Mouse (Mus musculus) intestine, embryonic 14.5 days (tissue): ENCODE measurements around the gene Msh4. TPM values are rescaled to one million over a fixed set of nuclear protein-coding genes. Genes with fewer than 3 reads are reported as not detected.

Experiments used
- ATAC-seq: fragments of 200-750 bp; cut with Nextera tagmentation; replicated peaks from 2 replicates; pipeline ENCODE4 v1.8.0; 2017; ENCODE audit warnings: low read depth, moderate number of reproducible peaks, moderate TSS enrichment, moderate library complexity; ENCODE audit not compliant: low FRiP score, low TSS enrichment
- DNase-seq: peaks from one replicate; pipeline ENCODE4 v3.0.0-alpha.2; 2018; ENCODE audit warnings: low spot score
- H3K27ac ChIP-seq: fragments of 300-500 bp; sonication (generic); 2 replicates; pipeline ENCODE4 v1.5.1; 2014; ENCODE audit warnings: low read depth, mild to moderate bottlenecking, control low read depth
- H3K27me3 ChIP-seq: fragments of 300-500 bp; sonication (generic); replicated peaks from 2 replicates; pipeline ENCODE4 v1.6.1; 2014; ENCODE audit warnings: low read length, control low read depth; ENCODE audit not compliant: control insufficient read depth, insufficient read depth
- H3K36me3 ChIP-seq: fragments of 300-500 bp; sonication (generic); 2 replicates; pipeline ENCODE4 v1.6.1; 2014; ENCODE audit warnings: low read length, control low read depth; ENCODE audit not compliant: control insufficient read depth, insufficient read depth
- H3K4me1 ChIP-seq: fragments of 300-500 bp; sonication (generic); replicated peaks from 2 replicates; pipeline ENCODE4 v1.6.1; 2014; ENCODE audit warnings: low read length, control low read depth, mixed read lengths; ENCODE audit not compliant: control insufficient read depth, insufficient read depth
- H3K4me2 ChIP-seq: fragments of 300-500 bp; sonication (generic); 2 replicates; pipeline ENCODE4 v1.6.1; 2014; ENCODE audit warnings: low read length
- H3K4me3 ChIP-seq: fragments of 300-500 bp; sonication (generic); 2 replicates; pipeline ENCODE4 v1.5.1; 2014; ENCODE audit warnings: low read depth, low read length, control low read depth, mixed read lengths
- H3K9ac ChIP-seq: fragments of 300-500 bp; sonication (generic); 2 replicates; pipeline ENCODE4 v1.6.1; 2014; ENCODE audit warnings: mild to moderate bottlenecking, low read length
- H3K9me3 ChIP-seq: fragments of 300-500 bp; sonication (generic); 2 replicates; pipeline ENCODE4 v1.6.1; 2016; ENCODE audit warnings: low read length, control low read depth; ENCODE audit not compliant: control insufficient read depth
- WGBS: fragments of 180-500 bp; shearing (Covaris S2); extraction: QIAGEN DNeasy Blood & Tissue Kit; methylation state at CpG from one replicate; pipeline ENCODE4 v1.1.7; 2014; 5-methylcytosine and 5-hydroxymethylcytosine counted together
- polyA plus RNA-seq: library from polyadenylated mRNA; unstranded; fragments of >200 nt; fragmentation: Nextera tagmentation; extraction: Ambion mirVana; gene quantifications from 2 replicates; pipeline ENCODE4 v1.2.1, GENCODE M21; 2014

Gene Msh4
- polyA plus RNA-seq, 1 experiment from 2014 or later: 0.05 TPM

DNA sequence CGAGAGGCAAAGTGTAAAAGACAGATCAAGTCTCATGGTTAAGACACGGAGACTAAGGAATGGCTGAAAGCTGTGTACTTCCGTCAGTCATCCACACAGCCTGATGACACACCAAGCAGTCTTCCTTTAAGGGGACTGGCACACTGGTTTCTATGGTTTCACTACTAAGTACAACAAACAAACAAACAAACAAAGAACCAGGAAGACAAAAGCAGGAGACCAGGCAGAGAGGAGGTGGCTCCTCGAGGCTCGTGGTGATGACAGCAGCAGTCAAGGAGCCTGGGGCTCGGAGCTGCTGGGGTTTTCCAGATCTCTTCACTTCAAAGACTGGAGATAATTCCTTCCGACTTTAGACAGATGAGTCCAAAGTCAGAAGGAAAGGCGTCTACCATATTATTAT, 34.1 kb upstream of the Msh4 start:
- Histone ChIP-seq H3K9ac (no peak overlapping the region), H3K36me3 (peaks cover 49% of the 10 kb centered on the region), H3K9me3 (no peaks in the 10 kb centered on the region), H3K27ac (no peak overlapping the region), H3K27me3 (no peaks in the 10 kb centered on the region), H3K4me1 (peaks cover 11% of the 10 kb centered on the region), H3K4me3 (no peak overlapping the region), H3K4me2 (no peak overlapping the region)
- no peak for DNase-seq
- no peak for ATAC-seq
- 89% methylated on average over 8 of the region's 8 CpGs for WGBS

DNA sequence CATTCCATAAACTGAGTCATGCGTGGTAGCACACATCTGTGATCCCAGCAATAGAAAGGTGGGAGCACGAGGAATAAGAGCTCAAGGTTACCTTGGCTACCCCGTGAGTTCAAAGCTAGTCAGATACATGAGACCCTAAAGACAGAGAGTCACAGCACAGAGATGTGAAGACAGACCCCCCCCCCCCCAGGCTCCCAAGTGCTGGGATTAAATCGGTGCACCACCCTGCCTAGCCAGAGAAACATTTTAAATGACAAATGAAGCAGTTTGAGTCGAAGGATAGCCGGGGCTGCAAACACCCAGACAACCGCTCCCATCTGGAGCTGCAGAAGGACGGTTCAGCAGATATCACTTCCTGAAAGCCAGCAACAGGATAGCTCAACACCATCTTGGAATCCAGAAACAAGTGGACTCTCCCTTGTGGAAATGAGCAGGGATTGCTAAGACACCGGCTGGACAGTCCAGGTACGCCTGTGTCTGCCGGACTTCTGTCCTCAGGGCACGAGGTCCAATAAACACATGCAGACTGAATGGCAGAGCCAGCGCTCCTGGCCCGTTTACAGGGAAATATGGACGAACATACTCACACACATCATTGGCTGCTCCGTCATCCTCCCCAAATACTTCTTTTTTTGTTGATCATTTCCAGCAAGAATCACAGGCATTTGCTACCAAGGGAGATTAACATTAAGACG, 31.3 kb upstream of the Msh4 start:
- ATAC-seq: no peak
- Histone ChIP-seq H3K4me2 (no peak overlapping the region), H3K9me3 (no peaks in the 10 kb centered on the region), H3K27ac (no peak overlapping the region), H3K9ac (no peak overlapping the region), H3K27me3 (no peaks in the 10 kb centered on the region), H3K4me1 (no peaks in the 10 kb centered on the region), H3K4me3 (no peak overlapping the region), H3K36me3 (peaks cover 75% of the 10 kb centered on the region)
- DNase-seq: no peak
- WGBS: 92% methylated on average over 17 of the region's 17 CpGs

DNA sequence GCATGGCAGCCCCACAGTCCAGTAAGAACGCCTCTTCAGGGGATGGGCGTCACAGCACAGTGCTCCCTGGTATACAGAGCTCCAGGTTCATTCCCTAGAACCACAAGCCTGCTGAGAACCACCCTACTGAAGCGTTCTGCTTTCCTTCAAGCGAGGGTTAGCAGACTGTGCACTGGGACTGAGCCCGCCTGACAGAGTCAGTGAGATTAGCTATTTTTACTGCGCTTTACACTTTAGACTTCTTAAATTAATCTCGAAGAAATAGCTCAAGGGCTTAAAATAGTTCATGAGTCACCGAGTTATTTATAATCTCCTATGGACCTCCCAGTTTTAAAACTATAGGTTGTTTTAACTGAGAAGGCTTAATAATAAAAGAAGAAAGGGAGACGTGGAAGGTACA, 29.9 kb upstream of the Msh4 start:
- 85% methylated on average over 9 of the region's 9 CpGs for WGBS
- H3K27ac ChIP-seq: no peak overlapping the region
- no peaks in the 10 kb centered on the region for H3K27me3 ChIP-seq
- no peak for DNase-seq
- no peak overlapping the region for H3K4me3 ChIP-seq
- no peak for ATAC-seq
- H3K9ac ChIP-seq: no peak overlapping the region
- peaks cover 81% of the 10 kb centered on the region for H3K36me3 ChIP-seq
- no peaks in the 10 kb centered on the region for H3K4me1 ChIP-seq
- H3K4me2 ChIP-seq: no peak overlapping the region
- H3K9me3 ChIP-seq: no peaks in the 10 kb centered on the region

DNA sequence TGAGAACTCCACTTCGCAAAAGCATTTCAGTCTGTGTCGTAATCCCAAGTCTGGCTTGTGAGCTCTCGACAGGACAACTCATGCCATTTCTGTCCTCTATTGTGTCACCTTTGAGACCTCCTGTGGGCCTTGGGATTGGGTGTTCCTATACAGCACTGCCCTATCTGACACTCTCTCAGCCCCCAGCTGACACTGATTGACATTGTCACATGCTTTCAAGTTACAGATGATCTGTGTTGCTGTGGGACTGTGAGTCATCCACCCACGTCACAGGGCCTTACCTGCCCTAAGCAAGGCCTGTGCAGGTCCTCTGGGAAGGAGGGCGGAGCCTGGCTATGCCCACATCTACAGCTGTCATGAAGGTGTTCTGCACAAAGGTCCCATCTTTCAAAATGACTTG, 26.5 kb upstream of the Msh4 start:
- 94% methylated on average over 5 of the region's 5 CpGs for WGBS

DNA sequence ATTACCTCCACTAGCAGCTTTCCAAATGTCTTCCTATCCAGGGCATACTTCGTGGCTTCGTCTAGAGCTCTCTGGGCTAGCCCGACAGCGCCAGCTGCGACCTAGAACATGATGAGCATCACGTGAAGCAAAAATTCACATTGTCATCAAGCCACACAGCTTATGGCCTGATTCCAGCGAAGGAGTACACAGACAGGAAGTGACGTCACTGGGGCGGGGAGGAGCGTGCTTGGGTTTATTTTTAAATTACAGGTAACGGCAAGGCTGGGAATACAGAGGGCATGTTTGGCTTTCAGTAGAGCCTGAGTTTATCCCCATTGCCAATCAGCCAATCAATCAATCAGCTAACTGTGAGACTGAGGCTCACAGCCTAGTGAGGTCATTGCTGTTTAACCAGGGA, 23.6 kb upstream of the Msh4 start:
- no peak for DNase-seq
- no peak for ATAC-seq
- Histone ChIP-seq H3K27me3 (no peaks in the 10 kb centered on the region), H3K4me3 (no peak overlapping the region), H3K36me3 (peaks cover 70% of the 10 kb centered on the region), H3K9me3 (no peaks in the 10 kb centered on the region), H3K27ac (no peak overlapping the region), H3K4me2 (no peak overlapping the region), H3K9ac (no peak overlapping the region), H3K4me1 (no peaks in the 10 kb centered on the region)
- WGBS: 90% methylated on average over 11 of the region's 11 CpGs

More for the DNA sequence above, 26.5 kb upstream of the Msh4 start:
- no peaks in the 10 kb centered on the region for H3K4me1 ChIP-seq
- no peak for DNase-seq
- no peak overlapping the region for H3K27ac ChIP-seq
- no peak overlapping the region for H3K4me2 ChIP-seq
- ATAC-seq: no peak
- H3K27me3 ChIP-seq: no peaks in the 10 kb centered on the region
- H3K9me3 ChIP-seq: no peaks in the 10 kb centered on the region
- H3K36me3 ChIP-seq: peaks cover 79% of the 10 kb centered on the region
- H3K9ac ChIP-seq: no peak overlapping the region
- no peak overlapping the region for H3K4me3 ChIP-seq

DNA sequence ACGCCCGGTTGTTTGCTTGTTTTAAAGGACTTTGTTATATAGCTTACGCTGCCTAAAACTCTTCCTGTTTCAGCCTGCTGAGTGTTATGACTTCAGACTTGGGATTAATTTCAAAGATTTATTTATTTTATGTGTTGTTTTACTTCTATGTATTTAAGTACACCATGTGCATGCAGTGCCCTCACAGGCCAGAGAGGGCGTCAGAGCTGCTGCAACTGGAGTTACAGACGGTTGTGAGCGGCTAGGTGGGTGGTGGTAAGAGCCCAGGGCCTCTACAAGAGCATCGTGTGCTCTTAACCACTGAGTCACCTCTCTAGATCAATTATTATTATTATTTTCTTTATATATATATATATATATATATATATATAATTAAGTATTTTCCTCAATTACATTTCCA, 20.4 kb upstream of the Msh4 start:
- no peak for DNase-seq
- Histone ChIP-seq H3K4me2 (no peak overlapping the region), H3K9me3 (no peaks in the 10 kb centered on the region), H3K27ac (no peak overlapping the region), H3K4me1 (no peaks in the 10 kb centered on the region), H3K36me3 (peaks cover 53% of the 10 kb centered on the region), H3K27me3 (no peaks in the 10 kb centered on the region), H3K4me3 (no peak overlapping the region), H3K9ac (no peak overlapping the region)
- ATAC-seq: no peak
- 88% methylated on average over 7 of the region's 7 CpGs for WGBS

DNA sequence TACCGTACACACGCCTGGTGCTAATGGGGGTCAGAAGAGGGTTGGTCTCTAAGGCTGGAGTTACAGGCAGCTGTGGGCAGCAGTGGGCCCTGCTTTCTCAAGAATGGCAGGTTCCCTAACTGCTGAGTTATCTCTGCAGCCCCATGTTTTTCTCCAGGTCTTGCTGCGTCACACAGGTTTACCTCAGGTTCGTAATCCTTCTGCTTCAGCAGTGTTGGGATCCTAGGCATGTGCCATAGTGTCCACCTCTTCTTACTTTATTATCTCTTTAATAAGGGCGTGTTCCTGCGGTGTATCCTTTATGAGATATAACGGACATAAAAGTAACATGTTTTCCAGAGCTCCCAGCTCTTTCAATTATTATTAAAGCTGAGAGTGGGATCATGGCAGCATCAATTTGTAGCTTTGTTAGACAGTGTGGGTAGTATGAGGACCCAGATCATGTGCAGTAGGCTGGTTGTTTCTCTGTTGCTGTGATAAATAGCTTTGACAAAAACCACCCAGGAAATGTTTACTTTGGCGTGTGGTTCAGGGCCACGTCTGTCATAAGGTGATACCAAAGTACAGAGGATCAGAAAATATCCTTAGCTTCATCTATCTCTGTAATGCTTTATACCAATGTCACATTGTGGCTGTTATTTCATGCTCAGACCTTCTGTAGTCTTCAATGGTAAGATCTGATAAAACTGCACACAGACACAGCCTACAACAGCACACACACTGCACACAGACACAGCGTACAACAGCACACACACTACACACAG, 15.4 kb upstream of the Msh4 start:
- Histone ChIP-seq H3K4me2 (no peak overlapping the region), H3K9ac (no peak overlapping the region), H3K4me3 (no peak overlapping the region), H3K9me3 (no peaks in the 10 kb centered on the region), H3K27ac (no peak overlapping the region), H3K4me1 (no peaks in the 10 kb centered on the region), H3K36me3 (peaks cover 30% of the 10 kb centered on the region), H3K27me3 (no peaks in the 10 kb centered on the region)
- no peak for ATAC-seq
- WGBS: 83% methylated on average over 10 of the region's 10 CpGs
- no peak for DNase-seq

DNA sequence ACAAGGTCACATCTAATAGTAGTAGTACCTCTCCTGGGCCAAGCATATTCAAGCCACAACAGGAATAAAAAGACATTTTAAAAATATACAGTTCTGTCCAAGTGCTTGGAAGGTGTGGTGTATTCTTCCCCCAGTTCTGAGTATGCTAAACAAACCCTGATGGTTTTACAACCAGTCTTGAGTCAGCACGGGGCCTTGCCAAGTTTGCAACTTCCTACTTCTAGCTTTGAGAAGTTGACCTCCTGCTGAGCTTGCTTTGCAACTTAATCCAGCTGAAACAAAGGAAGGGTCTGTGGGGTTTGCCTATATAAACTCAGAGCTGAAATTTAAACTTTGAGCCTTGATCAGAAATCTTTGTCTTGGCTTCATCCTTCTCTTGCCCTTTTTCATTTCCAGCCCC, 11.3 kb upstream of the Msh4 start:
- Histone ChIP-seq H3K4me3 (no peak overlapping the region), H3K36me3 (peaks cover 8% of the 10 kb centered on the region), H3K4me1 (0 out of 2 replicates have a peak, but pooled peaks cover 5% of the 10 kb centered on the region), H3K9me3 (no peaks in the 10 kb centered on the region), H3K4me2 (no peak overlapping the region), H3K9ac (no peak overlapping the region), H3K27ac (no peak overlapping the region), H3K27me3 (no peaks in the 10 kb centered on the region)
- WGBS: 3% methylated on average over 1 of the region's 1 CpGs
- DNase-seq (no peak), ATAC-seq (no peak)
